Mouse (Mus musculus): ENCODE data around the gene Emp1. TPM values are rescaled to one million over a fixed set of nuclear protein-coding genes. Genes with fewer than 3 reads are reported as not detected.

Emp1 gene
- polyA plus RNA-seq, 1 experiment from 2014 or later = 11.1 TPM

GRCm38 (mm10) chr6:135429268-135429909, 67.0 kb downstream of the Emp1 start:
- ATAC-seq (ENCODE audit: low FRiP score) = peak; percentile 49; the same call in 1 of the 2 replicates
- Histone ChIP-seq H3K9me3 (no peaks in the 10 kb centered on the region), H3K9ac (no peak overlapping the region), H3K4me3 (no peak overlapping the region), H3K27ac (no peak overlapping the region; the same call in 1 of the 2 replicates), H3K4me2 (no peak overlapping the region), H3K27me3 (no peaks in the 10 kb centered on the region), H3K36me3 (no peaks in the 10 kb centered on the region), H3K4me1 (replicated peaks) (peaks cover 4% of the 10 kb centered on the region; the same call in 1 of the 2 replicates)
- 41% methylated on average over 8 of the region's 8 CpGs for WGBS

- H3K9me3 ChIP-seq = no peaks in the 10 kb centered on the region
- no peak for ATAC-seq (ENCODE audit: low FRiP score)
- H3K27ac ChIP-seq = no peak overlapping the region
- H3K36me3 ChIP-seq = no peaks in the 10 kb centered on the region
- H3K4me3 ChIP-seq = no peak overlapping the region
- H3K27me3 ChIP-seq = no peaks in the 10 kb centered on the region
- no peak overlapping the region for H3K4me2 ChIP-seq
- peaks cover 4% of the 10 kb centered on the region; the same call in 1 of the 2 replicates for H3K4me1 ChIP-seq (replicated peaks)
- 86% methylated on average over 8 of the region's 8 CpGs for WGBS
- no peak overlapping the region for H3K9ac ChIP-seq
Measured at GRCm38 (mm10) chr6:135430441-135430970, 68.2 kb downstream of the Emp1 start.

Other genes with a start within 250 kb of the Emp1 start
- gene Gprc5d, start 244.3 kb upstream of the Emp1 start, polyA plus RNA-seq (2015; fragmentation: Nextera tagmentation; extraction: Ambion mirVana) = not detected in 2 replicates
- gene Fam234b, start 164.6 kb upstream of the Emp1 start, polyA plus RNA-seq (2015; fragmentation: Nextera tagmentation; extraction: Ambion mirVana) = 85.5 and 87.9 TPM in 2 replicates
- gene Hebp1, start 164.5 kb upstream of the Emp1 start, polyA plus RNA-seq (2015; fragmentation: Nextera tagmentation; extraction: Ambion mirVana) = 2.9 and 4.2 TPM in 2 replicates
- gene Gsg1, start 108.2 kb upstream of the Emp1 start, polyA plus RNA-seq (2015; fragmentation: Nextera tagmentation; extraction: Ambion mirVana) = 0.19 and 0.32 TPM in 2 replicates
- 0.16 and 0.26 TPM in 2 replicates for gene Pbp2, start 52.1 kb upstream of the Emp1 start, polyA plus RNA-seq (2015; fragmentation: Nextera tagmentation; extraction: Ambion mirVana)